19 mouse cellular contexts compared by ENCODE assay signal in genomic region chr9:83277356-83277755, GRCm38 (mm10).
"Had no signal": no experiment of that assay in that cellular context is flagged by ENCODE, and none has a peak within 500 bp of the region (broad histone marks: within the 10 kb centered on the region; RNA-seq: fewer than 3 reads in every experiment).

No protein-coding gene starts in this region.

- H3K36me3 ChIP-seq: lung, embryonic 15.5 days; midbrain, embryonic 10.5 days; midbrain, embryonic 15.5 days; neural tube, embryonic 12.5 days; neural tube, embryonic 15.5 days; stomach, embryonic 15.5 days had no signal

- H3K4me2 ChIP-seq: liver, embryonic 11.5 days; lung, embryonic 15.5 days; midbrain, embryonic 15.5 days; neural tube, embryonic 12.5 days; neural tube, embryonic 15.5 days; stomach, embryonic 15.5 days had no signal

- H3K9me3 ChIP-seq: lung, embryonic 15.5 days; megakaryocyte, embryonic 14.5 days; midbrain, embryonic 10.5 days; midbrain, embryonic 15.5 days; neural tube, embryonic 12.5 days; neural tube, embryonic 15.5 days; stomach, embryonic 15.5 days had no signal

- DNase-seq: kidney, postnatal 4 days; left cerebral cortex, postnatal 4 days; lung, adult 18-20 months; lung, postnatal 10 days; lung, postnatal 36 days; retina, postnatal 1 day; right cerebral cortex, postnatal 25 days had no signal

- H3K4me1 ChIP-seq: megakaryocyte, embryonic 14.5 days; midbrain, embryonic 10.5 days; midbrain, embryonic 15.5 days; neural tube, embryonic 12.5 days; neural tube, embryonic 15.5 days; stomach, embryonic 15.5 days had no signal

- H3K27ac ChIP-seq: kidney, postnatal 0 days; liver, embryonic 14.5 days; lung, embryonic 15.5 days; midbrain, embryonic 10.5 days; midbrain, embryonic 15.5 days; neural tube, embryonic 12.5 days; neural tube, embryonic 15.5 days; stomach, embryonic 15.5 days had no signal

- H3K4me3 ChIP-seq: lung, embryonic 15.5 days; megakaryocyte, embryonic 14.5 days; midbrain, embryonic 10.5 days; midbrain, embryonic 15.5 days; neural tube, embryonic 12.5 days; neural tube, embryonic 15.5 days; stomach, embryonic 15.5 days had no signal

- ATAC-seq: inflammation-experienced regulatory T-cells, adult 6 months; intestine, embryonic 16.5 days; midbrain, embryonic 15.5 days had no signal

- H3K9ac ChIP-seq: liver, embryonic 14.5 days; lung, embryonic 15.5 days; midbrain, embryonic 15.5 days; neural tube, embryonic 12.5 days; neural tube, embryonic 15.5 days; stomach, embryonic 15.5 days had no signal

- H3K27me3 ChIP-seq: lung, embryonic 15.5 days; megakaryocyte, embryonic 14.5 days; midbrain, embryonic 15.5 days; neural tube, embryonic 12.5 days; neural tube, embryonic 15.5 days; stomach, embryonic 15.5 days had no signal
